Mouse (Mus musculus): ENCODE measurements around the gene Col25a1. TPM values are rescaled to one million over a fixed set of nuclear protein-coding genes. Genes with fewer than 3 reads are reported as not detected.

The Col25a1 gene
- polyA plus RNA-seq, 1 experiment from 2014 or later = 2.3 TPM

DNA sequence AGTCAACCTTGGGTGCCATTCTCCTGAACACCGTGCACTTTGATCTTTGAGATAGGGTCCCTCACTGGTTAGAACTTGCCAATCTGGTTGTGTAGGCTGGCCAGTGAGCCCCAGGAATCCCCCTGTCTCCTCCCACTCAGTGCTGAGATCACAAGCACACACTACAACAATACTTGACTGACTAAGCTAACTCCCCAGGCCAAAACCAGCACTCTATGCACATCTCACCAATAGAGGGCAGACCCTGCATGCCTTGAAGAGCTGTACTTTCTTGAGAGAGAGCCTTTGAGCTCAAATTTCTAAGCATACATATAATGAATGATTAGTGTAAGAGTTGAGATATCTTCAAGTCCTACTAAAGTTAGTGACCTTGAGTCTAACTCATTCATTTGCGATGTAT is 476.6 kb downstream of the Col25a1 start:
- Histone ChIP-seq H3K27ac (no peak overlapping the region), H3K9me3 (no peaks in the 10 kb centered on the region), H3K4me1 (no peaks in the 10 kb centered on the region), H3K36me3 (replicated peaks) (no peaks in the 10 kb centered on the region), H3K27me3 (ENCODE audit: poor library complexity, severe bottlenecking) (no peaks in the 10 kb centered on the region), H3K4me3 (no peak overlapping the region)
- WGBS = 75% methylated on average over 2 of the region's 2 CpGs
- DNase-seq (ENCODE audit: extremely low spot score, low spot score) = no peak

- peaks cover 16% of the 10 kb centered on the region; the same call in 1 of the 2 replicates for H3K27me3 ChIP-seq (ENCODE audit: poor library complexity, severe bottlenecking)
- WGBS = 89% methylated on average over 9 of the region's 9 CpGs
- no peak for DNase-seq (ENCODE audit: extremely low spot score, low spot score)
- H3K27ac ChIP-seq = no peak overlapping the region
- no peak overlapping the region for H3K4me3 ChIP-seq
- no peaks in the 10 kb centered on the region for H3K9me3 ChIP-seq
- peaks cover 14% of the 10 kb centered on the region for H3K4me1 ChIP-seq
- no peaks in the 10 kb centered on the region for H3K36me3 ChIP-seq (replicated peaks)
These were observed 483.1 kb downstream of the Col25a1 start for GRCm38 (mm10) chr3:130614444-130614843.

GRCm38 (mm10) chr3:130615625-130616024 is 484.3 kb downstream of the Col25a1 start:
- 63% methylated on average over 8 of the region's 8 CpGs for WGBS
- peaks cover 16% of the 10 kb centered on the region for H3K4me1 ChIP-seq
- no peaks in the 10 kb centered on the region for H3K9me3 ChIP-seq
- no peaks in the 10 kb centered on the region for H3K36me3 ChIP-seq (replicated peaks)
- peaks cover 16% of the 10 kb centered on the region; the same call in 1 of the 2 replicates for H3K27me3 ChIP-seq (ENCODE audit: poor library complexity, severe bottlenecking)
- no peak for DNase-seq (ENCODE audit: extremely low spot score, low spot score)
- no peak overlapping the region for H3K27ac ChIP-seq
- H3K4me3 ChIP-seq = no peak overlapping the region

DNA sequence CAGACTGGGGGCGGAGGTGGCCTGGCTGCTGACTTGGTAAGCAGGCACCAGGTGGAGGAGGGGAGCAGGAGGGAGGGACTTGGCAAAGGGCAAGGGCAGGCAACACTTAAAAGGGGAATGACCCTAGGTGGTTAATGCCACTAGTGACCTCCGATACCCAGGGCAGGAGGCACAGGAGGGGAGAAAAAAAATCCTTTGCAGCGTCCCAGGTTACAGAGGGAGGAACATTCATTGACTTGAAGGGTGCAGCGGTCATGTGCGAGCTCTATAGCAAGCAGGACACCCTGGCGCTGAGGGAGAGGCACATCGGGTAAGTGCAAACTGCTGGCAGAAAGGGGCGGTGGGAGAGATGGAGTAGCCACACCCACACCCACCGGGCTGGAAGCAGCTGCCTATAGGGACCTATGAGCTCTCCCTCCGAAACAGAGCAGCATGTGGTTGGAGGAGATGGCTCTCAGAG is 486.2 kb downstream of the Col25a1 start, which contains the start of gene Etnppl:
Gene Etnppl, plus strand, starts transcription at position 10 of the 460 bp plus-strand sequence.
- WGBS = 3% methylated on average over 10 of the region's 10 CpGs
- H3K27me3 ChIP-seq (ENCODE audit: poor library complexity, severe bottlenecking) = peaks cover 16% of the 10 kb centered on the region; the same call in 1 of the 2 replicates
- H3K9me3 ChIP-seq = no peaks in the 10 kb centered on the region
- no peaks in the 10 kb centered on the region for H3K36me3 ChIP-seq (replicated peaks)
- peak; percentile 27 for DNase-seq (ENCODE audit: extremely low spot score, low spot score)
- peaks cover 19% of the 10 kb centered on the region for H3K4me1 ChIP-seq
- peak within 1 kb of the TSS; percentile 41 for H3K4me3 ChIP-seq
- H3K27ac ChIP-seq = no peak within 1 kb of the TSS

- DNase-seq (ENCODE audit: extremely low spot score, low spot score) = no peak
- H3K27ac ChIP-seq = no peak overlapping the region
- no peak overlapping the region for H3K4me3 ChIP-seq
- H3K9me3 ChIP-seq = no peaks in the 10 kb centered on the region
- H3K36me3 ChIP-seq (replicated peaks) = no peaks in the 10 kb centered on the region
- 74% methylated on average over 12 of the region's 12 CpGs for WGBS
- H3K27me3 ChIP-seq (ENCODE audit: poor library complexity, severe bottlenecking) = peaks cover 16% of the 10 kb centered on the region; the same call in 1 of the 2 replicates
- H3K4me1 ChIP-seq = peaks cover 15% of the 10 kb centered on the region
These were observed 489.3 kb downstream of the Col25a1 start for GRCm38 (mm10) chr3:130620517-130621146.

- 93% methylated on average over 5 of the region's 5 CpGs for WGBS
- DNase-seq (ENCODE audit: extremely low spot score, low spot score) = no peak
These were observed 497.1 kb downstream of the Col25a1 start for GRCm38 (mm10) chr3:130628358-130628757.

DNA sequence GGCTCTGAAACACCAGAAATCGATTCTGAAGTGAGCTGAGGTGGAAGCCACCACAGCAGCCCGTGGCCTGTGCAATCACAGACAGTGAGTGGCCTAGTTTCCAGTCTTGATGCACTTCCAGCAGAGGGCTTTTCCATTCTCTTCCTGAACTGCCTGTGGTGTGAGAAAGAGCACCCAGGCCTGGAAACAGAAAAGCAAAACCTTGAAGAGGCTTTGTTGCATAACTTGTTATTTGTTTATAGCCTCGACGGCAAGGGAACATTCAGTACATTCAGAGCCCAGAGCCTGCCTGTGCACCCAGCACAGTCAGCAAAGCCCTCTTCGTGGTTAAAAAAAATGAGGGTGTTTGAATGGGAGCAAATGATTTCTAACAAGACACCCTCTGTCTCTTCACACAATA is 502.6 kb downstream of the Col25a1 start:
- 81% methylated on average over 5 of the region's 5 CpGs for WGBS
- Histone ChIP-seq H3K9me3 (no peaks in the 10 kb centered on the region), H3K27me3 (ENCODE audit: poor library complexity, severe bottlenecking) (no peaks in the 10 kb centered on the region), H3K36me3 (replicated peaks) (no peaks in the 10 kb centered on the region), H3K4me3 (no peak overlapping the region), H3K4me1 (no peaks in the 10 kb centered on the region), H3K27ac (no peak overlapping the region)
- DNase-seq (ENCODE audit: extremely low spot score, low spot score) = no peak

More at GRCm38 (mm10) chr3:130628358-130628757, 497.1 kb downstream of the Col25a1 start:
- Histone ChIP-seq H3K27ac (no peak overlapping the region), H3K4me3 (no peak overlapping the region), H3K36me3 (replicated peaks) (no peaks in the 10 kb centered on the region), H3K4me1 (no peaks in the 10 kb centered on the region), H3K27me3 (ENCODE audit: poor library complexity, severe bottlenecking) (no peaks in the 10 kb centered on the region), H3K9me3 (peaks cover 5% of the 10 kb centered on the region; the same call in 1 of the 2 replicates)

- H3K27ac ChIP-seq = no peak overlapping the region
- no peak for DNase-seq (ENCODE audit: extremely low spot score, low spot score)
- WGBS = 74% methylated on average over 11 of the region's 11 CpGs
These were observed 515.0 kb downstream of the Col25a1 start for GRCm38 (mm10) chr3:130646110-130646810.

More at GRCm38 (mm10) chr3:130646110-130646810, 515.0 kb downstream of the Col25a1 start:
- no peaks in the 10 kb centered on the region for H3K36me3 ChIP-seq (replicated peaks)
- no peaks in the 10 kb centered on the region for H3K9me3 ChIP-seq
- H3K27me3 ChIP-seq (ENCODE audit: poor library complexity, severe bottlenecking) = no peaks in the 10 kb centered on the region
- H3K4me1 ChIP-seq = peaks cover 5% of the 10 kb centered on the region; the same call in 1 of the 2 replicates
- H3K4me3 ChIP-seq = no peak overlapping the region

Other genes with a start within 250 kb of the Col25a1 start
- gene Casp6, start 230.1 kb upstream of the Col25a1 start, polyA plus RNA-seq (2016; fragmentation: Nextera tagmentation; extraction: Ambion mirVana) = 71.1 and 74.9 TPM in 2 replicates
- gene Mcub, start 161.3 kb upstream of the Col25a1 start, polyA plus RNA-seq (2016; fragmentation: Nextera tagmentation; extraction: Ambion mirVana) = 1.4 and 1.6 TPM in 2 replicates
- gene Sec24b, start 69.9 kb upstream of the Col25a1 start, polyA plus RNA-seq (2016; fragmentation: Nextera tagmentation; extraction: Ambion mirVana) = 36.1 and 36.6 TPM in 2 replicates